Mouse (Mus musculus) thymus, adult 2 months (tissue): ENCODE measurements around the gene Surf1.

Source experiments
- CTCF ChIP-seq: fragments of 200-500 bp; IDR thresholded peaks from 2 replicates; pipeline ENCODE4 v1.5.1; 2012; ENCODE audit warnings: mild to moderate bottlenecking, control low read depth, low read length, moderate library complexity, borderline replicate concordance; ENCODE audit not compliant: control insufficient read depth, poor library complexity, insufficient read depth; ENCODE audit errors: extremely low read depth
- POLR2A ChIP-seq: fragments of 200-500 bp; IDR thresholded peaks from 2 replicates; pipeline ENCODE4 v1.6.1; 2012; ENCODE audit warnings: mild to moderate bottlenecking, low read length, control low read depth, moderate library complexity; ENCODE audit not compliant: control insufficient read depth, poor library complexity, insufficient read depth; ENCODE audit errors: extremely low read depth

- TF ChIP-seq CTCF (no peak), POLR2A (no peak)
Observed at GRCm38 (mm10) chr2:26936425-26936824, 20.1 kb upstream of the Surf1 start.
